Mouse (Mus musculus): ENCODE results near the gene Mycbpap. TPM values are rescaled to one million over a fixed set of nuclear protein-coding genes. Genes with fewer than 3 reads are reported as not detected.

Mycbpap gene
- polyA plus RNA-seq, 1 experiment from 2014 or later: 2.6 TPM

DNA sequence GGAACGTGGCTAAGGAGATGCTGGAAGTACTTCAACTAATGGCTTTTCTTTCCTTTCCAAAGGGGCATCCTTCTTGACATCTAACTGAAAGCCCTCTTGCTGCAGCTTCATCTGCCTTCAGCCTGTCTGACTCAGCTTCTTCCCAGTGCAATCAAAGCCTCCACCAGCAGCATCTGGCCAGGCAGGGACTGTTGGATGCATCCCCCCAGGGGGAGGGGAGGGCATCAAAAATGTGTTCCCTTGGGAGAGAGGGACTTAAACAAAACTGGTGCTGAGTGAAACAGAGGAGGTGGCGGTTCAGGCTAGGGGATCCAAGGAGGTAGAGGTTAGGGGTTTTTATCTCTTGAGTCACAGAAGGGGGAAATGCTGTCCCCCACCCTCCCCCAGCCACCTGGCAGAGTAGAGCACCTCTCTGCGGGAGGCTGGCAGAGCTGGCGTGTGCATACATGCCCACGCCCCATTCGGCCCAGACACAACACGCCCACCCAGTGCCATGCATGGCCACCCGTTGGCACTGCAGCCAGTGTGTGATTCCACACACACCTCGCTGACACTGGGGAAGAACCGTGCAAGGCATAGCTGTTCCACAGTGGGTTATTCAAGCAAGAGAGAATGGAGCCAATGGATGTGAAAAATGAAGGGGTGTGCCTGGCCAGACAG, 66.3 kb downstream of the Mycbpap start:
- Histone ChIP-seq H3K4me3 (ENCODE audit: low read length) (no peak overlapping the region), H3K36me3 (ENCODE audit: control insufficient read depth, insufficient read depth, low read length) (peaks cover 9% of the 10 kb centered on the region), H3K4me1 (ENCODE audit: control insufficient read depth, insufficient read depth, low read length) (peaks cover 22% of the 10 kb centered on the region), H3K9me3 (ENCODE audit: control insufficient read depth, low read length) (no peaks in the 10 kb centered on the region), H3K27me3 (ENCODE audit: control insufficient read depth, insufficient read depth, low read length) (no peaks in the 10 kb centered on the region), H3K9ac (ENCODE audit: low read depth, low read length) (no peak overlapping the region), H3K4me2 (replicated peaks; ENCODE audit: low read depth, low read length) (no peak overlapping the region), H3K27ac (ENCODE audit: low read depth, low read length) (no peak overlapping the region)
- ATAC-seq (ENCODE audit: low FRiP score, low TSS enrichment): no peak
- WGBS: 72% methylated on average over 10 of the region's 10 CpGs

DNA sequence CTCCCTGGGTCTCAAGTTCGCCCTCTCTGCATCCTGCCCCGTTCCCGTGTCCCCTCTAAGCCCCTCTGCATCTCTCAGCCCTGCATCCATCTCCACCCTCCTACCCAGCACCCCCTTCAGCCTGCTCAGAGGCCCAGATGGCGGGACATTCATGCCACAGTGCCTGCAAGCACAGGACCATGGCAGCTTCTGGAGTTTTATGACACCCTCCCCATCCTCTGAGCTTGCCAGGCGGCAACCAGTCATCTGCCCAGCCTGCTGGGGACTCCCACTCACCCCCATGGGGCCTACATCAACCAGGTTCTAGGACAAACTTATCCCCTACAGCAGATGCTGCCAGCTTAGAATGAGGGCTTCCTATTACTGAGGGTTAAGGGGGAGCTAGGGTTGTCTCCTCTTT, 66.8 kb downstream of the Mycbpap start:
- Histone ChIP-seq H3K4me1 (ENCODE audit: control insufficient read depth, insufficient read depth, low read length) (peaks cover 22% of the 10 kb centered on the region), H3K4me2 (replicated peaks; ENCODE audit: low read depth, low read length) (no peak overlapping the region), H3K27me3 (ENCODE audit: control insufficient read depth, insufficient read depth, low read length) (no peaks in the 10 kb centered on the region), H3K9ac (ENCODE audit: low read depth, low read length) (no peak overlapping the region), H3K9me3 (ENCODE audit: control insufficient read depth, low read length) (no peaks in the 10 kb centered on the region), H3K36me3 (ENCODE audit: control insufficient read depth, insufficient read depth, low read length) (peaks cover 9% of the 10 kb centered on the region), H3K27ac (ENCODE audit: low read depth, low read length) (no peak overlapping the region), H3K4me3 (ENCODE audit: low read length) (no peak overlapping the region)
- WGBS: 45% methylated on average over 5 of the region's 5 CpGs
- no peak for ATAC-seq (ENCODE audit: low FRiP score, low TSS enrichment)

Other genes starting within 250 kb of the Mycbpap start
- gene Gm21885, start 239.9 kb downstream of the Mycbpap start, polyA plus RNA-seq (2014; fragmentation: Nextera tagmentation; extraction: Ambion mirVana): 1.0 TPM in 1 of 2 replicates, not detected in the other
- gene Luc7l3, start 199.8 kb downstream of the Mycbpap start, polyA plus RNA-seq (2014; fragmentation: Nextera tagmentation; extraction: Ambion mirVana): 106 and 147 TPM in 2 replicates
- 16.0 and 20.6 TPM in 2 replicates for gene Ankrd40, start 193.7 kb downstream of the Mycbpap start, polyA plus RNA-seq (2014; fragmentation: Nextera tagmentation; extraction: Ambion mirVana)
- gene Abcc3, start 128.7 kb downstream of the Mycbpap start, polyA plus RNA-seq (2014; fragmentation: Nextera tagmentation; extraction: Ambion mirVana): 1.1 and 3.9 TPM in 2 replicates
- 8.7 and 14.1 TPM in 2 replicates for gene Cacna1g, start 47.5 kb downstream of the Mycbpap start, polyA plus RNA-seq (2014; fragmentation: Nextera tagmentation; extraction: Ambion mirVana)
- 0.07 and 0.23 TPM in 2 replicates for gene Spata20, start 35.6 kb downstream of the Mycbpap start, polyA plus RNA-seq (2014; fragmentation: Nextera tagmentation; extraction: Ambion mirVana)
- 13.4 and 16.4 TPM in 2 replicates for gene Epn3, start 21.8 kb downstream of the Mycbpap start, polyA plus RNA-seq (2014; fragmentation: Nextera tagmentation; extraction: Ambion mirVana)
- gene Rsad1, start 27.5 kb upstream of the Mycbpap start, polyA plus RNA-seq (2014; fragmentation: Nextera tagmentation; extraction: Ambion mirVana): 4.1 and 4.5 TPM in 2 replicates
- 0.14 TPM in 1 of 2 replicates, not detected in the other for gene Chad, start 43.3 kb upstream of the Mycbpap start, polyA plus RNA-seq (2014; fragmentation: Nextera tagmentation; extraction: Ambion mirVana)
- gene Acsf2, start 80.1 kb upstream of the Mycbpap start, polyA plus RNA-seq (2014; fragmentation: Nextera tagmentation; extraction: Ambion mirVana): 9.1 and 11.5 TPM in 2 replicates
- 118 and 197 TPM in 2 replicates for gene Lrrc59, start 108.0 kb upstream of the Mycbpap start, polyA plus RNA-seq (2014; fragmentation: Nextera tagmentation; extraction: Ambion mirVana)
- 154 and 193 TPM in 2 replicates for gene Mrpl27, start 132.0 kb upstream of the Mycbpap start, polyA plus RNA-seq (2014; fragmentation: Nextera tagmentation; extraction: Ambion mirVana)
- gene Eme1, start 132.2 kb upstream of the Mycbpap start, polyA plus RNA-seq (2014; fragmentation: Nextera tagmentation; extraction: Ambion mirVana): 29.9 and 33.6 TPM in 2 replicates
- gene Xylt2, start 155.8 kb upstream of the Mycbpap start, polyA plus RNA-seq (2014; fragmentation: Nextera tagmentation; extraction: Ambion mirVana): 16.8 and 18.5 TPM in 2 replicates
- 0.23 and 0.99 TPM in 2 replicates for gene Gm11541, start 182.8 kb upstream of the Mycbpap start, polyA plus RNA-seq (2014; fragmentation: Nextera tagmentation; extraction: Ambion mirVana)
- not detected in 2 replicates for gene Cdc34b, start 220.0 kb upstream of the Mycbpap start, polyA plus RNA-seq (2014; fragmentation: Nextera tagmentation; extraction: Ambion mirVana)

Data from kidney, embryonic 14.5 days (tissue).